Mouse (Mus musculus): Measurements from ENCODE around the gene Pdzd4. TPM values are rescaled to one million over a fixed set of nuclear protein-coding genes. Genes with fewer than 3 reads are reported as not detected.

Pdzd4 gene
- polyA plus RNA-seq, 2 experiments from 2014 or later: 0.11 to 0.13 TPM

- ATAC-seq: no peak
These were observed 39.1 kb downstream of the Pdzd4 start for GRCm38 (mm10) chrX:73785666-73786065.

DNA sequence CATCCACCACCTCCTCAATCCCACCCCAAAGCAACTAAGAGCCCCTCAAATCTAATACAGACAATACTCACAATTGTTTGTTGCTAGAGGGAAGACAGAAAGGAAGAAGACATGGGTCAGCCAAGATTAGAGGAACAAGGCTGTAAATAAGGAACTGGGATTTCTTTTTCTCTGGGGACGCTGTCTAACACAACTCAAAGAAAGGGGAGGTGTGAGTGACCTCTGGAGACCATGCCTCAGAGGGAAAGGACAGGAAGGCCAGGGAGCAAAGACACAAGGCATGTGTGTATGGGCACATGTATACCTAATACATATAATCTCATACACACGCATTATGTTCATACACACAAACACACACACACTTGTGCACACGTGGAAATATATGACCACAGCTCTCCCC lies 42.5 kb downstream of the Pdzd4 start:
- ATAC-seq: no peak

DNA sequence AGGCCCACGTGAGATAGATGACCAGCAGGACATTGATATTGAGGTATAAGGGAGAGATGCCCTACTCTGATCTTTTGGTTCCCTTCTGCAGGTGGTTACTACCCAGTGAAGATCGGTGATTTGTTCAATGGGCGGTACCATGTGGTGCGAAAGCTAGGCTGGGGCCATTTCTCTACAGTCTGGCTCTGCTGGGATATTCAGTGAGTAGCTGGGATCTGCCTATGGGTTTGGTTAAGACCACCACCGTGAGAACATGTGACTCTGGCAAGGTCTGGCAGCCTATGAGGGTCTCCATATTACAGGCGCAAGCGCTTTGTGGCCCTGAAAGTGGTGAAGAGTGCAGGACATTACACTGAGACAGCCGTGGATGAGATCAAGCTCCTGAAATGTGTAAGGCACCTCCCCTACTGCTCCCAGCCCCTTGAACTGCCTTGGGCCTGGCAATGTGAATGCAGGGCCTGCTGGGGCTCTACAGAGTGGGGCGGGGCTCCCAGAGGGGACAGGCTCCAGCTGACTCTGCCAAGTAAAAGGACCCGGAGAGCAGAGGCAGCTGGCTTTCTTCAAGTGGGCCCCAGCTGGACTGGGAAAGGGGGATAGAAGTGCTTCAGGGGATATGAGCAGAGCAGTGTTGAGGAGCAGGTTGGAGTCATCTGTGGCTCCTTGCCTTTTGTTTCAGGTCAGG lies 49.8 kb downstream of the Pdzd4 start:
- ATAC-seq: no peak

DNA sequence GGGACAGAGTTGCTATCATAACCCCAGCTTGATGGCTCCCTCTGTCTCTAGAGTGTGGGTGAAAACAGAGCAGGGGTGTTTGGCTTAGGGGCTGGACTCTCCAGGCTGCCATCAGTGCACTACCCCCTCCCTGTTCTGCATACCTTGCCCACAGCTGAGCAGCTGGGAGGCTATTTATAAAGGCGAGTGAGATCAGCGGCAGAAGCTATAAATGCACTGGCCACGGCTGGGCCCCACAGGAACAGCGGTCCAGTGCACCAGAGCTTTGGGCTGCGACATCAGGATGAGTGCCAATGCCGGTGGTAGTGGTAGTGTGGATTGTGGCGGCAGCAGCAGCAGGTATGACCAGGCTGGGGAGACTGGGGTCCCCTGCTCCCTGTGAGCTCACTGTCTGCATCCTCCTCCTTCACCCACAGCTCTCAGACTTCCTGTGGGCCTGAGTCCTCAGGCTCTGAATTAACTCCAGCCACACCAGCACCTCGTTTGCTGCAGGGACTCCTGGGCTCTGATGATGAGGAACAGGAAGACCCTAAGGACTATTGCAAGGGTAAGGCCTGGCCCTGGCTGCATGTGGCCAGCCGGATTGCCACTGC lies 50.5 kb downstream of the Pdzd4 start, which contains the start of gene Srpk3:
Gene Srpk3, plus strand, starts transcription at position 238 of the 593 bp plus-strand sequence.
- no peak for ATAC-seq

GRCm38 (mm10) chrX:73767267-73767666 lies 57.5 kb downstream of the Pdzd4 start:
- no peak for ATAC-seq

DNA sequence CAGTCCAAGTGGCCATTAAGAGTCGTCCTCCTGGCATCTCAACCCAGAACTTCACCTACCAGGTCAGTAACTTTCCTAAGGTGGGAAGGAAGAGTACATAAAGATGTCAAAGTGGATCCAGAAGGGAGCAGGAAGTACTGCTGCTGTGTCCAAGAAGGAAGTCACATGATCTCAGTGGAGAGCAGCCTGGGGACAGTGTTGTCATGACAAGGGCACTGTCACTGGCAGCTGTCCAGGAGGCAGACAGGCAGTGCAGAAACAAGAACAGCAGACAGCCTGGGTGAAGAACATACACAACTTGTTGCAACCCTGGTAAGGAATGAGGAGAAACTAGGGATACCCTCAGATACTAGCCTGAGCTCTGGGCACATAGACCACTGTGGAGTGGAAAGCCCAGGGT lies 59.5 kb downstream of the Pdzd4 start:
- ATAC-seq: no peak

DNA sequence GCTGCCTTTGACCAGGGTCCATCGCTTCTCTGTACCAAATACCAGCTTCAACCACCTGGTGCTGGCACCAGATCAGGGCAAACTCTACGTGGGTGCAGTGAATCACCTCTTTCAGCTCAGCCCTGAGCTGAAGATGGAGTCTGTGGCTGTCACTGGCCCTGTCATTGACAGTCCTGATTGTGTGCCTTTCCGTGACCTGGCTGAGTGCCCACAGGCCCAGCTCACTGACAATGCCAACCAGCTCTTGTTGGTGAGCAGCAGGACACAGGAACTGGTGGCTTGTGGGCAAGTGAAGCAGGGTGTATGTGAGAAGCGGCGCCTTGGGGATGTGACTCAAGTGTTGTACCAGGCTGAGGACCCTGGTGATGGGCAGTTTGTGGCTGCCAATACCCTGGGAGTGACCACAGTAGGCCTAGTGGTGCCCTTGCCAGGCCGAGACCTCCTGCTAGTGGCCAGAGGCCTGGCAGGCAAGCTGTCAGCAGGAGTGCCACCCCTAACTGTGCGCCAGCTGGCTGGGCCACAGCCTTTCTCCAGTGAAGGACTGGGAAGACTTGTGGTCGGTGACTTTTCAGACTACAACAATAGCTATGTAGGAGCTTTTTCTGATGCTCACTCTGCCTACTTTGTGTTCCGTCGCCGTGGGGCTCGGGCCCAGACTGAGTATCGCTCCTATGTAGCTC lies 66.0 kb downstream of the Pdzd4 start:
- no peak for ATAC-seq

DNA sequence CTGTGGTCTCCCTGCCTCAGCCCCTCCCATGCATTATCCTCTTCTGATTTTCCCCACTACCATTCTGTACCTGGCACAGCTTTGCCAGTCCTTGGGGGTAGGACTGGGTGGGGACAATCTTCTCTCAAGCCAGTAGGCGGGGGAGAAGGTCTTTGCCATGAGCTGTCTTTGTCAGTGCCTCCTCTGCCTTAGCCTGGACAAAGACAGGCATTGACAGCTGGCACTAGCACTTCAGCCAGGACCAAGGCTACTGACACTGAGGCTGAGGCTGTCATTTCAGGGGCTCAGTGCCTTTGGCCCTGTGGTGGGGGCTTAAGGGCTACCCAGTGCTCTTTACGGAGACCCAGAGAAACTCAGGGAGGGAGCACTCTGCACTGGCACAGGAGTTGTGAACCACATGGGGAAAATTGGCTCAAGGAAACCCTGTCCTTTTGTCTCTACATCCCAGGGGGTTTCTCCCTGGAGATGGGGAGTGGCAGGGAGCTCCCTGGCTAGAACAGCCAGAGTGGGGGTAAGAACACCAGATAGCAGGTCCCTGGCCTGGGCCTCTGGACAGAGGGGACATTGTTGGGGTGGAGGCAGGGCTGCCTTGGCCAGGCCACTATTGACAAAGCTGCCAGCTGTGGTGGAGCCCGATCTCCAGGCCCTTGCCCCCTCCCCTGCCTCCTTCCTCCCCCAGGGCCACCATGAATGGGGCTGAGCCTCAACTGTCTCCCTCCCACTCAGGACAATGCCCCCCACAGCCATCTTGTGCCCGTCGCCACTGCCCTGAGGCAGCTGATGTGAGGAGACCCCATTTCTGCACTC lies 68.2 kb downstream of the Pdzd4 start, which contains the start of gene Plxnb3:
Gene Plxnb3, plus strand, starts transcription at position 757 of the 807 bp plus-strand sequence.
- no peak for ATAC-seq

- ATAC-seq: no peak
These were observed 75.8 kb downstream of the Pdzd4 start for GRCm38 (mm10) chrX:73748977-73749376.

DNA sequence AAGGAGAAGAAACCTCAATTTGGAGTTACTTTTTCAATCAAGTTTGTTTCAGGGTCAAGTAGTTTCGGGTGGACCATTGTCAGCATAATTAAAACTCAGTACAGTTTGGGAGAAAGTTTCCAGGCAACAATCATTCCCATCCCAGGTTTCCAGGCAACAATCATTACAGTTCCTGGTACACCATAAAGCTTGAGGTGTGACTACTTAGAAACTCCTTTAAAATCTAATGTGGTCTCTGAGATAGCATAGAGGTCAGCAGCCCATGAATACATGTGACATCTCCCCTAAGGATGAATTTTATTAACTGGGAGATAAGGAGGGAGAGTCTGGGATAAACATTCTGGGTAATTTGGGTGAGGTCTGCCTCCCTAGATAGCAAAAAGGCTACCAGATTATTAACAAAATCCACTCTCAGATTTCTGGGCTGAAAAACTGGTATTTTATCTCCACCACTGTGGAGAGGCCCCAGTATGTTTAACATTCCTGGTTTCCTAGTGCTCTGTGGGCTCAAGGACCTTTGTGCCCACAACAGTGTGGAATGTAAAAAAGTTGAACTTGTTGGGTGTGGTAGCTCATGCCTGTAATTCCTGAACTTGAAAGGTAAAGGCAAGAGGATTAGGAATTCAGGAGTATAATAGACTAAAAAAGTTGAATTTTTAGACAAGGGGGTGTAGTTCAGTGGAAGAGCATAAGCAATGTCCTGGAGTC lies 79.8 kb downstream of the Pdzd4 start:
- no peak for ATAC-seq

Other genes with a start within 250 kb of the Pdzd4 start
- gene Dusp9, start 185.6 kb downstream of the Pdzd4 start, polyA plus RNA-seq (2017; shearing (Covaris generic)): under 1 TPM in 1 of 2 experiments, not detected in 1; 0.23 TPM
- gene Pnck, start 164.9 kb downstream of the Pdzd4 start, polyA plus RNA-seq (2017; shearing (Covaris generic)): 1 to 10 TPM in 1 of 2 experiments, not detected in 1; 1.8 TPM
- under 1 TPM; 0.36 to 0.61 TPM for gene Slc6a8, start 151.8 kb downstream of the Pdzd4 start, polyA plus RNA-seq (2017; shearing (Covaris generic))
- 100 to 1,000 TPM; 270 to 336 TPM for gene Bcap31, start 108.8 kb downstream of the Pdzd4 start, polyA plus RNA-seq (2017; shearing (Covaris generic))
- 10 to 100 TPM; 22.3 to 34.1 TPM for gene Abcd1, start 108.4 kb downstream of the Pdzd4 start, polyA plus RNA-seq (2017; shearing (Covaris generic))
- gene Plxnb3, start 67.9 kb downstream of the Pdzd4 start, polyA plus RNA-seq (2017; shearing (Covaris generic)): not detected
- 1 to 10 TPM in 1 of 2 experiments, not detected in 1; 1.7 TPM for gene Srpk3, start 50.6 kb downstream of the Pdzd4 start, polyA plus RNA-seq (2017; shearing (Covaris generic))
- gene Idh3g, start 38.1 kb downstream of the Pdzd4 start, polyA plus RNA-seq (2017; shearing (Covaris generic)): 100 to 1,000 TPM; 167 to 173 TPM
- 100 to 1,000 TPM; 233 to 244 TPM for gene Ssr4, start 37.9 kb downstream of the Pdzd4 start, polyA plus RNA-seq (2017; shearing (Covaris generic))
- 1 to 10 TPM; 1.8 to 2.7 TPM for gene Avpr2, start 67.1 kb upstream of the Pdzd4 start, polyA plus RNA-seq (2017; shearing (Covaris generic))
- 1 to 10 TPM; 8.8 to 9.8 TPM for gene L1cam, start 71.1 kb upstream of the Pdzd4 start, polyA plus RNA-seq (2017; shearing (Covaris generic))
- gene Arhgap4, start 96.9 kb upstream of the Pdzd4 start, polyA plus RNA-seq (2017; shearing (Covaris generic)): 100 to 1,000 TPM; 116 to 144 TPM
- 100 to 1,000 TPM; 185 to 192 TPM for gene Naa10, start 97.0 kb upstream of the Pdzd4 start, polyA plus RNA-seq (2017; shearing (Covaris generic))
- gene Renbp, start 105.9 kb upstream of the Pdzd4 start, polyA plus RNA-seq (2017; shearing (Covaris generic)): 1 to 10 TPM; 5.2 to 5.8 TPM
- 10 to 100 TPM; 26.8 to 36.6 TPM for gene Hcfc1, start 141.4 kb upstream of the Pdzd4 start, polyA plus RNA-seq (2017; shearing (Covaris generic))
- gene Irak1, start 198.9 kb upstream of the Pdzd4 start, polyA plus RNA-seq (2017; shearing (Covaris generic)): 10 to 100 TPM; 22.5 to 26.5 TPM

All from activated CD4-positive, CD25-positive, alpha-beta regulatory T cell, adult 4 months (primary cell).